Mouse (Mus musculus) midbrain, embryonic 16.5 days (tissue): ENCODE results near the gene Traf6. TPM values are rescaled to one million over a fixed set of nuclear protein-coding genes. Genes with fewer than 3 reads are reported as not detected.

Experiments used
- ATAC-seq: fragments of 200-750 bp; cut with Nextera tagmentation; 2 replicates; pipeline ENCODE4 v1.8.0; 2017; ENCODE audit warnings: moderate TSS enrichment
- H3K27ac ChIP-seq: fragments of 300-500 bp; sonication (generic); 2 replicates; pipeline ENCODE4 v1.5.1; 2014; ENCODE audit warnings: mild to moderate bottlenecking, low read length, mixed read lengths
- H3K27me3 ChIP-seq: fragments of 300-500 bp; sonication (generic); 2 replicates; pipeline ENCODE4 v1.6.1; 2014; ENCODE audit warnings: low read depth, low read length, mixed read lengths; ENCODE audit not compliant: control insufficient read depth, insufficient read depth
- H3K36me3 ChIP-seq: fragments of 300-500 bp; sonication (generic); 2 replicates; pipeline ENCODE4 v1.6.1; 2014; ENCODE audit warnings: mild to moderate bottlenecking, low read length, moderate library complexity, mixed read lengths; ENCODE audit not compliant: control insufficient read depth, insufficient read depth
- H3K4me1 ChIP-seq: fragments of 300-500 bp; sonication (generic); 2 replicates; pipeline ENCODE4 v1.6.1; 2014; ENCODE audit warnings: mild to moderate bottlenecking, low read length, mixed read lengths; ENCODE audit not compliant: control insufficient read depth, insufficient read depth
- H3K4me2 ChIP-seq: fragments of 300-500 bp; sonication (generic); 2 replicates; pipeline ENCODE4 v1.6.1; 2014; ENCODE audit warnings: mild to moderate bottlenecking, low read length, mixed read lengths
- H3K4me3 ChIP-seq: fragments of 300-500 bp; sonication (generic); 2 replicates; pipeline ENCODE4 v1.5.1; 2014; ENCODE audit warnings: low read depth, mild to moderate bottlenecking, low read length, moderate library complexity, mixed read lengths
- H3K9ac ChIP-seq: fragments of 300-500 bp; sonication (generic); 2 replicates; pipeline ENCODE4 v1.6.1; 2014; ENCODE audit warnings: low read depth, low read length, mixed read lengths
- H3K9me3 ChIP-seq: fragments of 300-500 bp; sonication (generic); replicated peaks from 2 replicates; pipeline ENCODE4 v1.6.1; 2014; ENCODE audit warnings: mild to moderate bottlenecking, low read length, mixed read lengths; ENCODE audit not compliant: control insufficient read depth, poor library complexity, severe bottlenecking
- WGBS: fragments of 180-500 bp; shearing (Covaris S2); extraction: QIAGEN DNeasy Blood & Tissue Kit; methylation state at CpG from one replicate; pipeline ENCODE4 v1.1.7; 2014; 5-methylcytosine and 5-hydroxymethylcytosine counted together
- polyA plus RNA-seq: library from polyadenylated mRNA; unstranded; fragments of >200 nt; fragmentation: Nextera tagmentation; extraction: Ambion mirVana; gene quantifications from 2 replicates; pipeline ENCODE4 v1.2.1, GENCODE M21; 2015

Gene Traf6
- polyA plus RNA-seq, 1 experiment from 2014 or later, result 5.2 TPM

DNA sequence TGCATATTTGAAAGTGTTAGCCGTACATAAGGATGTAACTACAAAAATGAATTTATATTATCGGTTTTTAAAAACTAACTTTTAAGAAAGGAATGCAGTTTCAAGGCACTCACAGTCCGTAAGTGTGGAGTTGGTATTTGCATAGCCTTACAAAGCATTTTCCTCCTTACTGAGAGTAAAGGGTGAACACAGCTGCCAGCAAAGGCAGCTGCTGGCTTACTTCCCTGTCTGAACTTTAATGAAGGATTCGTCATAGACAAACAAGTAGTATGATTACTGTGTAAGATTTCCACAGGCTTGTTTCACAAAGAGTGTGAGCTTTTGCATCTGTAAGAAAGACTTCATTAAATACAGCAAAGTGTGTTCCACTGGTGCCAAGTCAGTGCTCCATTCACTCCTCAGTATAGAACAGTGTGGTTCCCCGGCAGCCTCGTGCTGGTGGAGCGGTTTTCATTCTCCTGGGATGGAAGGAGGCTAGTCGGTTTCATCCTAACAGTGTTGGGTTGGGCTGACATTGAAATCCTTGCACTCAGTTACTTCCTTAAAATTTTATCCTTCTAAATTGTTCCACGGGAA lies 12.1 kb downstream of the Traf6 start:
- H3K27me3 ChIP-seq, result no peaks in the 10 kb centered on the region
- no peaks in the 10 kb centered on the region for H3K4me1 ChIP-seq
- whole genome bisulfite sequencing, result 88% methylated on average over 9 of the region's 9 CpGs
- ATAC-seq, result no peak
- H3K4me3 ChIP-seq, result no peak overlapping the region
- no peak overlapping the region for H3K4me2 ChIP-seq
- H3K36me3 ChIP-seq, result peaks cover 17% of the 10 kb centered on the region
- H3K27ac ChIP-seq, result no peak overlapping the region
- H3K9ac ChIP-seq, result no peak overlapping the region
- H3K9me3 ChIP-seq, result no peaks in the 10 kb centered on the region

GRCm38 (mm10) chr2:101693043-101693442 lies 14.8 kb downstream of the Traf6 start:
- ATAC-seq, result no peak
- WGBS, result 50% methylated on average over 4 of the region's 4 CpGs
- Histone ChIP-seq H3K4me2 (no peak overlapping the region), H3K9ac (no peak overlapping the region), H3K4me1 (no peaks in the 10 kb centered on the region), H3K9me3 (no peaks in the 10 kb centered on the region), H3K27ac (no peak overlapping the region), H3K4me3 (no peak overlapping the region), H3K27me3 (no peaks in the 10 kb centered on the region), H3K36me3 (peaks cover 17% of the 10 kb centered on the region)

DNA sequence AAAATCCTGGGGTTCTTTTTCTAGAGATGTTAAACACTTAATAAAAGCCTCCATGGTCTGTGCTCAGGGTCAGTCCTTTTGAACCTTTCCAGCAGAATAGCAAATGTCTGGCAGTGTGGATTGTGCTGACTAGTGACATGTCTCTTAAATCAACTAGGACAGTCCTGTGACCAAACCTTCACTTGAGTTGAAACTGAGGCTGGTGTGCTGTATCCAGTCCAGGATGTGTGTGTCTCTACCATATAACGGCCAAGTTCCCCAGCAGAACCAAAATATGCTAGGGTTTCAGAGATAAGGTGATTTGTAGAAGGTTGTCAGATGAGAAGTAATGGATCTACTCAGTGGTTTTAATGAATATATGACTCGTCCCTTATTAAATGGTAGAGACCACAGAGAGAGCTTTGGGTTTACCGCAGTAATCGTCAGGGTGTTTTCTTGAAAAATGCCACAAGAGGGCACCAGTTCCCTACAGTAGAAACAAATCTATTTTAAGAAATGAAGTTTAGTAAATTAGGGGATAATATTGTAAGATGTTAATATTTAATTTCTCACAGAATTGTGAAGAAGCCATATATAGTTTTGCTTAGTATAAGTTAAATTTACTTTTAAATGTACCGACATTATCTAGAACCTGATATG lies 15.5 kb downstream of the Traf6 start:
- peaks cover 17% of the 10 kb centered on the region for H3K36me3 ChIP-seq
- H3K27ac ChIP-seq, result no peak overlapping the region
- H3K9ac ChIP-seq, result no peak overlapping the region
- 59% methylated on average over 5 of the region's 5 CpGs for WGBS
- H3K27me3 ChIP-seq, result no peaks in the 10 kb centered on the region
- H3K9me3 ChIP-seq, result no peaks in the 10 kb centered on the region
- H3K4me1 ChIP-seq, result no peaks in the 10 kb centered on the region
- H3K4me3 ChIP-seq, result no peak overlapping the region
- H3K4me2 ChIP-seq, result no peak overlapping the region
- ATAC-seq, result 0 out of 2 replicates have a peak, but pooled peaks have one; percentile 21

- Histone ChIP-seq H3K4me1 (no peaks in the 10 kb centered on the region), H3K27ac (no peak overlapping the region), H3K36me3 (peaks cover 9% of the 10 kb centered on the region), H3K4me3 (no peak overlapping the region), H3K9ac (no peak overlapping the region), H3K4me2 (no peak overlapping the region), H3K9me3 (no peaks in the 10 kb centered on the region), H3K27me3 (no peaks in the 10 kb centered on the region)
- 91% methylated on average over 7 of the region's 7 CpGs for WGBS
- ATAC-seq, result no peak
These were observed 17.4 kb downstream of the Traf6 start for GRCm38 (mm10) chr2:101695584-101695983.

GRCm38 (mm10) chr2:101699284-101699683 lies 21.1 kb downstream of the Traf6 start:
- no peak overlapping the region for H3K4me3 ChIP-seq
- H3K9ac ChIP-seq, result no peak overlapping the region
- no peak for ATAC-seq
- H3K4me1 ChIP-seq, result no peaks in the 10 kb centered on the region
- H3K36me3 ChIP-seq, result peaks cover 9% of the 10 kb centered on the region
- H3K4me2 ChIP-seq, result no peak overlapping the region
- H3K27ac ChIP-seq, result no peak overlapping the region
- no peaks in the 10 kb centered on the region for H3K27me3 ChIP-seq
- no peaks in the 10 kb centered on the region for H3K9me3 ChIP-seq
- 93% methylated on average over 4 of the region's 4 CpGs for WGBS

GRCm38 (mm10) chr2:101705941-101706485 lies 27.8 kb downstream of the Traf6 start:
- H3K27ac ChIP-seq, result no peak overlapping the region
- no peak for ATAC-seq
- no peak overlapping the region for H3K4me3 ChIP-seq
- no peaks in the 10 kb centered on the region for H3K27me3 ChIP-seq
- no peak overlapping the region for H3K4me2 ChIP-seq
- H3K9me3 ChIP-seq, result no peaks in the 10 kb centered on the region
- 45% methylated on average over 5 of the region's 5 CpGs for WGBS
- H3K36me3 ChIP-seq, result no peaks in the 10 kb centered on the region
- H3K4me1 ChIP-seq, result no peaks in the 10 kb centered on the region
- no peak overlapping the region for H3K9ac ChIP-seq

DNA sequence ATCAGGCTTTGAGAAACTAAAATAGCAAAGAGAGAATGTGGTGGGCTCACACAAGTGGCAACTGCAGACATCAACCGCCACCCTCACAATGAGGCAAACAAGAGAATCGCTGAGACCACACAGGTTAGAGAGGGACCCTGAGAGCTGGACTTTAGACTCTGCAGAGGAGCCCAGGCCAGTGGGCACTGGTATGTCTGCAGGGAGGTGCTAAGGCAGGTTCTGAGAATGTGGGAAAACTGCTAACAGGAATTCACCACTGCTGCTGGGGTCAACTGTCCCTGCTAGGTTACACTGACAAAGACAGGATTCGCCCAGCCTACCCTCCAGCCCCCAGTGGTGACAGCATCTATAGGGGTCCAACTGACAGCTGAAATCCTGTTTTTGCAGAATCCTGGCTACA lies 33.4 kb downstream of the Traf6 start:
- Histone ChIP-seq H3K9me3 (no peaks in the 10 kb centered on the region), H3K27me3 (no peaks in the 10 kb centered on the region), H3K36me3 (no peaks in the 10 kb centered on the region), H3K4me1 (no peaks in the 10 kb centered on the region), H3K27ac (no peak overlapping the region), H3K4me3 (no peak overlapping the region), H3K9ac (no peak overlapping the region), H3K4me2 (no peak overlapping the region)
- no peak for ATAC-seq
- 83% methylated on average over 3 of the region's 3 CpGs for WGBS

- no peak for ATAC-seq
- Histone ChIP-seq H3K9ac (no peak overlapping the region), H3K9me3 (no peaks in the 10 kb centered on the region), H3K27me3 (no peaks in the 10 kb centered on the region), H3K4me3 (no peak overlapping the region), H3K36me3 (no peaks in the 10 kb centered on the region), H3K4me1 (no peaks in the 10 kb centered on the region), H3K27ac (no peak overlapping the region), H3K4me2 (no peak overlapping the region)
- WGBS, result 74% methylated on average over 8 of the region's 8 CpGs
These were observed 37.6 kb downstream of the Traf6 start for GRCm38 (mm10) chr2:101715650-101716323.

- H3K4me1 ChIP-seq, result no peaks in the 10 kb centered on the region
- H3K27ac ChIP-seq, result no peak overlapping the region
- H3K4me2 ChIP-seq, result no peak overlapping the region
- no peaks in the 10 kb centered on the region for H3K9me3 ChIP-seq
- H3K27me3 ChIP-seq, result no peaks in the 10 kb centered on the region
- ATAC-seq, result no peak
- H3K9ac ChIP-seq, result no peak overlapping the region
- H3K4me3 ChIP-seq, result no peak overlapping the region
- WGBS, result 96% methylated on average over 13 of the region's 13 CpGs
- no peaks in the 10 kb centered on the region for H3K36me3 ChIP-seq
These were observed 38.9 kb downstream of the Traf6 start for GRCm38 (mm10) chr2:101717162-101717561.
